Mouse (Mus musculus) testis, postnatal 10 days (tissue): ENCODE results near the gene Sgcb.

Experiments used
- DNase-seq: peaks from one replicate; pipeline ENCODE4 v3.0.0; 2021; ENCODE audit warnings: low spot score

The Sgcb gene

DNA sequence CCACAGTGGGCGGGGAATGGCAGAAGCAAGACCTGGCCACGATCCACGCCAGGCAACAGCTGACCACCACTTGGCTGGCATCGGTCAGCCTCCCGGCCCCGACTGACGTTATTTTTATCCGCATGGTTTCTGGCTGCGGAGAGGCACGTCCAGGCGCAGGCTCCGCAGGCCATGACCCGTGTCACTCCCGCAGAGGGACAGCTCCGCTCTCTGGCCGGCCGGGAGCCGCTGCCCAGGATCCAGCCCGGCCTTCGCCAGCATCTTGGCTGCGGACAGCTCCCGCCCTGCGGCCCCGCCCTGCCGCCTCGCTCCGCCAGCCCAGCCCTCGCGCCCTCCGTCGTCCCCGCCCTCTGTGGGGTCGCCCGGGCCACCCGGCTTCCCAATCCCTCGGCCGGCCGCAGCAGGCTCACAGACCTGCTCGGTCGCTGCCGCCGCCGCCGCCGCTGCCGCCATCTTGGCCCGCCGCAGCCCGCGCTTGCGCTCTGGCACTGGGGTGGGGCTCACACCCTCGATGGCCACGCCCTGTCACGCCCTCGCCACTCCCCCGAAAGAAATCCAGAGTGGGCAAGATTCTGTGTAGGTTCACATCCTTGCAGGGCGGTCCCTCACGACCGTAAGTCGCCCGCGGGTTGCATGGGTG is at the start of gene Sgcb:
Sgcb (minus strand) TSS at position 530 of the 640 bp plus-strand sequence.
- peak; percentile 94 for DNase-seq

DNA sequence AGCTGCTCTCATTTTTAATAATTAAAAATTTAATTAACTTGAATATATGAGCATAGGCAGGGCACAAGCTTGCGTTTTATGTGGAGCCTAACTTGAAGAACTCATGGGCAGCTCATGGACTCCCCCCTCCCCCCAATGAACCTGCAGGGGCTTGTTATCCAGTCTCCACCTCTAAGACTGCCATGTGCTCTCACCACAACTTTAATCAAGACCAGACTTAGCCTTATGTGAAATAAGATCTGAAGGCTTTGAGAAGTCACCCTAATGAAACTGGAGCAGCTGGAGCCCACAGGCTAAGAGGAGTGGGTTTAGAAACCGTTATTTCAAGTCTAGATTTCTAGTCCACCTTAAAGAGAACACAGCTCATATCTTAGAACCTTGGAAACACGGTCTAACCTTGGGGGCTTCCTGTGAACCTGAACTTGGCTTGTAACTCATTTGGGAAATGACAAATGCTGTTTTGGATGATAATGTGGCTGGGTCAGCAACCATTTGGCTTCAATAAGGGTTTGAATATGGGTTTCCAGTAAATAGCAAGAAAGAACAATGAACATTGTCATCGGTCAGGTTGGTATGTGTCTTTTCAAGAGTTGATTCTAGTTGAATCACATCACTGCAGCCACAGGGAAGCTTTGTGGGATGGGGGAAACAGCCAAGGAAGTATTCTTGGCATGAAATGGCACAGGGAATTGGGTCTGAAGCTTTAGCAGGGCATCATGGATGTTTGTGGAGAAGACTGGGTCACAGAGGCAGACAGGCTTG is 46.8 kb upstream of the Sgcb start:
- DNase-seq, result no peak

DNA sequence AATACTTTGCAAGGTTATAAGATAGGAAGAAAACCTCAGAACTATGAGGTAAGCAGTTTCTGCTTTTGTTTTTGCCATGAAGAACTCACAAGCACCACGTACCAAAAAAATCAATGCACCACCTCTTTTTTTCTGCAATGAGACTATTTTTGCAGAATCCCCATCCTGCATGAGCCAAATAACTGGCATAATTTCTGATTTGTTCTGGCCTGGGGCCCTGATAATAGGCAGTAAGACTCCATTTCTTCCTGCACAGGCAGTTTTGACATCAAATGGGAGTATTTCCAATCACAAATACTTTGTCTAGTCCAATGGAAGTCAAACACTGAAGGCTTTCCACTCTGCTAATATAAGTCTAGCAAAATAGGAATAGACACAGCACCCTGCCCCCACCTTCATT is 46.2 kb upstream of the Sgcb start:
- DNase-seq, result no peak

DNA sequence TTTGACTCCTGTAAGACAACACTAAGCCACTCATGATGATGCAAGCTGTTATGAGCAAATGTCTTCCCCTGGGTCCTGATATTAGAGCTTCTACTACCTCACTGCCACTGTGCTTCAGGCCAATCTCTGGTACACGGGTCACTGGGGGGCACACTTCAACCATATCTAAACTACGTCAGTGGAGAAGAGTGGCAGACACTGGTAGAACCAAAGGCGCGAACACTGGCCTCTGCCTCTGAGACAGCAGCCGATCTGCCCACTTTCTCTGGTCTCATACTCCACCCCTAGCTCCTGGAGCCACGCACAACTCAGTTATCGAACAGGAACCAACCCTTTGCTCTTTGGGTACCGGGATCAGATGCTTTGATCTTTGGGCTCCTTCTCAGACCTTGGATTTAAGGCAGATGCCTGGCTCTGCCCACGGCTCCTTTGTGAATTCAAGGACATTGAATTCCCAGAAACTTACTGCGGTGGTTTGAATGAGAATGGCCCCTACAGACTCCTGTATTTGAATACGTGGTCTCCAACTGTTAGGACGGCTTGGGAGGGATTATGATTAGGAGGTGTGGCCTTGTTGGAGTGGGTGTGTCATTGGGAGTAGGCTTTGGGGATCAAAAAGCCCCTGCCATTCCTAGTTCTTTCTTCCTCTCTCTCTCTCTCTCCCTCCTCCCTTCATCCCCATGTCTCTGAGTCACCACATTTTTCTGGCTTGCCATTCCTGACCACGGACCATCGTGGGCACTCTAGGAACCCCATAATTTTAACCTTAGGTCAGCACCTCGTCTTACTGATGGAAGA is 44.3 kb upstream of the Sgcb start:
- DNase-seq, result no peak

DNA sequence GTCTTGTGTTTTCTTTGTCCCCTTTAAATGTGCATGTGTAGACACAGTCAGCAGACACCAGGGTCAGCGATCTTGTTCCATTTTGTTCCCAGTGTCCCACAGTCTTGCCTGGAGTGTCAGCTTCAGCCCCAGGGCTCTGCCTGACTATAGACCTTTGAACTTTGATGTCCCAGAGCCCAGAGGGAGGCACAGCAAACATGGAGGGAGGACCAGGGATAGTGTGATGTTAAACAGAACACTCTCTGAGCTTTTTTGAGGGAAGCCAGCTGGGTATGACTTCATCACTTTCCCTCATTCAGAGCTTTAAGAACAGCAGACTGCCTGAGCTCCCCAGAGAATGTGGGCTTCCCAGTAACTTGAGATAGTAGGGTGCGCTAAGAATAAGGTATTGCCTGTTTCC is 42.6 kb upstream of the Sgcb start:
- DNase-seq, result no peak

DNA sequence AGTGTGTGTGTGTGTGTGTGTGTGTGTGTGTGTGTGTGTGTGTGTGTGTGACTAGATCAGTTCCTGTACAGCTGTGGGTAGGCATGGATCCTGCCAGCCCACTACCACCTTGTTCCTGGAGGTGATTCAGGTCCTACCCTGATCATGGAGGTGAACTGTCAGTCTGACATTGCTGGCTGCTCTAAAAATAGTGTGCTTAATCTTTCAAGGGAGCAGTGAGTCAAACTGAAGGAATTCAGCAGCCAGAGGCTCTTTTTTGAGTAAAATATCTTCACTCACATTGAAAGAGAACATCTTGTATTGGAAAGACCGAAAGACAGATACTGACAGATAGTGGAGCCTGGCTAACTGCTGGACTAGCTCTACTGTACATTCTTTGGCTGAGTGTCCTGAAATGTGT is 41.0 kb upstream of the Sgcb start:
- no peak for DNase-seq

DNA sequence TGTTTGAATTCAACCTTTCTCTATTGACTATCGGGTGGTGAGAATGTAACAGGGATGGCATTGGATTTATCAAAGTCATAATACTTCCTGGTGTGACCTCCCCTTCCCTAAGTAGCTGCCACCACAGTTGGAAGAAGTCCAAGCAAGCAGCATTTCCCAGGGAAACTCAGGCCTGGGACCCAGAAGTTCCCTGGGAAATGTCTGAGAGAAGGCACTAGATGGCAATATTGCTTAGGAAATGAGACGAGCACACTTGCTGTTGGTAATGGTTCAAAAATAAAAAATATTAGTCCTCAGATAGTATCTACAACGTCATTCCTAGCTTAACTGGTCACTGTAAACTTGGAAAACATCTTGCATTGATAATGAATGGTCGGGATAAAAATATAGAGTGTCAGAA is 38.6 kb upstream of the Sgcb start:
- DNase-seq, result no peak

DNA sequence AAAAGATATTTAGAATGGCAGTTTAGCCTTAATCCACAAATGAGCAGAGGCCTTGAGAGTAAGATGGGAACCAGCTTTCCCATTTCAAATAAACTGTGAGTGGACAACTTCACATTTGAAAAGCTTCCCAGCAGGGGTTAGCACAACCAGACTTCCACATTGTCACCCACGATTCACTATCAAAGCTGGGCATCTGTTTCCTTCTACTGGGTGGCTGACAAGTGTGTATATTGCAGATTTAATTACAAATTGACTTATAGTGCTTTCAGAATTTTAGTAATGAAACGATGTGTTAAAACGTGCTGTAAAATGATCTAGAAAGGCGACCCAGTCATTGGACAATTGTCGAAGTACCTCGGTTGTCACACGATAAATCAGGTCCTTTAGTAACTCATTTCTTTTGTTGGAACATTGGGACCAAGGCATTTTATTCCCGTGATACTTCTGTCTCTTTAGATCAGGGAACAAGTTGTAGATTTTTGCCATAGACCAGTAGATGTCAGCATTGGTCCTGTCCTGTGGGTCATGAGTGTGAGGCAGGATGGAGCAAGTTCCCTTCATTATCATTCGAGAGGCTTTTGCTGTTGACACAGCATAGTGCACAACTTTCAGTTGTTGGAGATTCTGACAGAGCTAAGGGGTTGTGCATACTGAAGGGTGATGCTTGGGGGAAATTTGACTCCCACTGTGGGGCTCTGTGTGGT is 36.3 kb upstream of the Sgcb start:
- no peak for DNase-seq

DNA sequence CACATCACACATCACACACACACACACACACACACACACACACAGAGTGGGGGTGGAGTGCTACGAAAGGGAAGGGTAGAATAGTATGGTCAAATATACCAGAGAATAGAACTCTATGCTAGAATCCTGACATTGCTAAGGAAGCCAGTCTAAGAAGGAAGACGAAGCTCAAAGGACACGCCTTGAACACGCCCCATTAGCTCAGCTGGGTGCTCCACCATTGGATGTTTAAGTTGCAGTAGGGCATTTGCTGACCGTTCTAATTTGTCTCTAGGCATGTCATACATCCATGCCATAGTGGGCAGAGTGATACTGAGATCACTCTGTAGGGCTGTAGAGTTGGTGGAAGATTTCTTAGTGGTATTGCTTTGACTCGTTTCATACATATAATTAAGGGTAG is 35.6 kb upstream of the Sgcb start:
- no peak for DNase-seq

DNA sequence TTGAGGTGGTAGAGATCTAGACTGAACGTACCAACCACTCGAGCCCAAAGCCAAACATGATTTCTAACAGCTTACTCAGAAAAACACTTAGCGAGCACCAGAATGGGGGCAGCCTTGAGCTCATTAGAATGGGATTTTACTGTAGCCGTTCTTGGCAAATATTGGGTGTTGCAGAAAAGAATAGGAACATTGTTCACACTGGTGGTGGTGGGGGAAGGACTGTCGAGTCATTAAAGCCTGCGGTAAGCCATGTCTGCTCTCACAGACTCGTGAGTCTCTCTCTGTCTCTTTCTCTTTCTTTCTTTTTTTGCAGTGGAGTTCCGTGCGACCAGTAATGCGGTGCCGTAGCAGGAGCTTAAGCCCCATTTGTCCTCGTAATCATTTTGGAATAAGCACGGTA is 29.0 kb upstream of the Sgcb start:
- DNase-seq, result no peak

DNA sequence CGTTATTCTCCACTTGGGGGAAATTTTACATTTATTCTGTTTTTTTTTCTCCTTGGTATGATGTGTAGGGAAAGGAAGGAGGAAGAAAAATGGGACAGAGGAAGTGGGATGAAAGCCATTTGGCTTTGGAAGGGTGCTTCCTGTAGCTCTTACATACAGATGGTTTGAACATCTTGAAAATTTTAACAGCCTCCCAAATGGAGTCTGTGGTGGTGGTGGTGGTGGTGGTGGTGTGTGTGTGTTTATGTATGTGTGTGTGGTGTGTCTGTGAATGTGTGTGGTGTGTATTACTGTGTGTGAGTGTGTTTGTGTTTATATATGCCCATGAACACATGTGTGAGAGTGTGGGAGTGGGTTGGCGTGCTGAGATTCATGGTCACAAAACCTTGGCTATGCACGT is 28.0 kb upstream of the Sgcb start:
- DNase-seq, result no peak

DNA sequence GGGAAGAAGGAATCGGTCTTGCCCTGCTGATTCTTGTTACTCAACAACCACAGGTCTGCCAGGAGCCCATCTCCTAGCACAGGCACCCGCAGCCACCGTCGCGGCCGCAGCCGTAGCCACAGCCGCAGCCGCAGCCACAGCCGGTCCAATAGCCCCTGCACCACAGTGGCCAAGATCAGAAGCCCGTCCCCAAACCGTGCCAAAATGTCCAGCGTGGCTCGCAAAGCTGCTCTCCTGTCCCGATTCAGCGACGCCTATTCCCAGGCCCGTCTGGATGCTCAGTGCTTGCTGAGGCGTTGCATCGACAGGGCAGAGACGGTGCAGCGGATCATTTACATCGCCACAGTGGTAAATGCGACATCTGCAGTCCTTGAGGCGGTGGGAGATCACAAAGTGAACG is 21.8 kb upstream of the Sgcb start:
- DNase-seq, result no peak

DNA sequence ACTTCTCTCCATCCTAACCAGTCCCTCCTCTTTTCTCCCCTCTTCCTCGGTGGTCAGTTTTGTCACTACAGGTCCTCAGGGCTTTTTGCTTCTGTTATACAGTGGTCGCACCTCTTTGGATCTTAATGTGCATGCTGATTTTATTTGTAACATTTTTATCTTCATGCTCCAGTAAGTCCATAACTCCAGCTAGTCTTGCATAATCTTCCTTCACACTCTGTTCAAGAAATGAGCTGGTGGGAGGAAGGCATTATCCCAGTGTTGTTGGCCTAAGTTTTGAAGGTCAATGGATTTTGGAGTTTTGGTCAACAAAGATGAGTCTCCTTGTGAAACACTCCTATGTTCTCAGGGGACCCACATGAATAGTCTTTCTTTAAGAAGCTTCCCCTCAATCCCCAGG is 20.3 kb upstream of the Sgcb start:
- no peak for DNase-seq

DNA sequence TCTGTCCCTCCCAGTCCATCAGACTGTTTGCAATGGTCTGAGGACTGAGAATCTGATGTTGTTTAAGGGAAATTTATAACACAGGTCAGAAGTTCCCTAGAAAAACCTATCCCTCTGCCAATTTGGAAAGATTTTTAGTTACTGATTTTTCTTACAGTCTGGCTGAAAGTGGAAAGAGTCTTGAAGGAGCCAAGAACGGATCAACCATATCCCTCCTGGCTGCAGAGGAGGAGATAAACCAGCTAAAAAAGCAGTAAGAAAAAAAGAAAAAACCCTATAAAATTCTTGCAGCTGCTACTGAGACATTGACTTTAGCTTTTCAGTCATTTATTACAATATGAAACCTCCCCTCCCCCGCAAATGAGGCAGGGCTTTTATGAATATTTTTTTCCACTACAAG is 19.1 kb upstream of the Sgcb start:
- DNase-seq, result no peak

DNA sequence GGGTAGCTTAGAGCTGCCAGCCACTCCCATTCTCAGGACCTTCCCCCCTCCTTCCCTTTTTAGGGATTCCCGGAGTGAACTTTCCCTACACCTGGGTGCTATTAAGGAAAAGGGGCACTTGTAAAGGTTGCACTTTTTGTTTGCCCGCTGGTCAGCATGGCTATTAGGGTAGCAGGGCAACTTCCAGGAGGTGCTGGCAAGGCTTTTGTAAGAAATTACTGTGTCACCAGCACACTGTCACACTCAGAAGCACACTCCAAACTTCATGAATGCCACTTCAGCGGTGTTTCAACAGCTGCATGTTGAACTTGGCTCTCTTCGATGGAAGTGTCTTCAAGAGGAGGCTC is 4.2 kb upstream of the Sgcb start:
- DNase-seq, result no peak

DNA sequence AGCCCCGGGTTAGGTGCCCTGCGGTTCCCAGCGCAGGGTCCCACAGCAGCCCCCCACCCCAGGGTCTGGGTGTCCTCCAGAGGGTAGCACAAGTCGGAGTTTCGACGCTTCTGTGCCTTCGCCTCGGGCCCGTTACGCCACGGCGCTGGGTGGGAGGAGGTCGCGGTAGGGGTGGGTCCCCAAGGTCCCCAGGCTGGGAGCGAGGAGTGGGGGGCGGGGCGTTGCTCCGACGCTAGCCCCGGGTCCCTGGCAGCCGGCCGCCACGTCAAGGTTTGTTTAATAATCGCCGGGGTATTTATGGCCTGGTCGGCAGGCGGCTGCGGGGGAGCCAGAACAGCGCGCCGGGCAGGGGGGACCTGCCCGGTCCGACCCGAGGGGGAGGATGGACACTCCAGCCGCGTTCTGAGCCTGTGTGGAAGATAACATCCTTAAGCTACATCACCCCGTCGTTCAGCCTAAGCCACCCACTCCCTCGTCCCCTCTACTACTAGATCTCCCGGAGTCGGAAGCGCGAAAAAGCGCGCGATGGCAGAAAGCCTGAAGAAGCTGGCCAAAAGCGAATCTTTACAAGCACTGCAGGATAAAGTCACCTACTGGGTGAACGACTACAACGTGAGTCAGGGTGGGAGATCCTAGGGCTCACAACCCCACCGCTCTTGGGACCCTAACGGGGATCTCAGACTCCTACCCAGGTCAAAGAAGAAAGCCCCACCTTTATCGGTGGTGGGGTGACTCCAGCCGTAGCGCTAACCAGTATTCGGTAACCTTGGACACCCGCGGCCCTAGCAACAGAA is 3.7 kb upstream of the Sgcb start, which contains the start of gene Spata18:
Spata18 (plus strand) TSS at position 319 of the 794 bp plus-strand sequence.
- DNase-seq, result peak; percentile 66

DNA sequence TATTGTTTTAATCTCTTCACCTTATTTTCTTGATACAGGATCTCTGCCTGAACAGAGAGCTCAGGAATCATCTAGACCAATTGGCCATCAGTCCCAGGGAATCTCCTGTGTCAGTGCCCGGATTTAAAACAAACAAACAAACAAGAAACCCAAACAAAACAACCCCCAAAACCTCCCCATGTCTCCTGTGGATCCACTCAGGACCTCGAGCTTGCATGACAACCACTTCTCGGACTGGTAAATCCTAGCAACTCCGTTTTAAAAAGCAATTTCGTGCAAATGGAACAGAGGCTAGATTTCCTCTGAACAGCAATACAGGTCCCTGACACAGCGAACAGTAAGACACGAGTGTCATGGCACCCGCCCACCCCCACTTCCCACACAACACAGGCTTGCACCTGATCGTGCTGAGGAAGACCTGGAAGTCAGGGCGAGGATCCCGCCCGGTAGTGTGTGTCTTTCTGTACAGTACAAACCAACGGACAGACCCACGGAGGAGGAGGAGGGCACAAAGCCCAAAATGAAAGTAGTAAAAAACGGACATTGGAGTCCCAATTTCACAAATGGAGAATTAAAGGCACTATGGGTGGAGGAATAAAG is 2.9 kb upstream of the Sgcb start:
- DNase-seq, result peak; percentile 51

DNA sequence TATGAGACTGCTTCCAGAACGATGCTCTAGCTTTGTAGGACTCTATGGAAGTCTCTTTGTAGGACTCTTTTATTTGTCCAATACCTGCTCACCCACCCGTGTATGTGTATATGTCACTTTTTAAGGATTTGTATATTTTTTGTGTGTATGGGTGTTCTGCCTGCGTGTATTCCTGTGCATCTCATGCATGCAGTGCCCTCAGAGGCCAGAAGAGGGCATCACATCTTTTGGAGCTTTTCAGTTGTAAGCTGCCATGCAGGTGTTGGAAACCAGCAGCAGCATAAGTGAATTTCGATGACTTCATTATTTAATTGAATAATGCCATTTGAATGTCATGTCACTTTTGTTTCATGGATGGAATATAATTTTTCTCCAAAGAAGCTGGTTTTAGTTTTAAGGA is 5.5 kb downstream of the Sgcb start:
- DNase-seq, result peak; percentile 59

DNA sequence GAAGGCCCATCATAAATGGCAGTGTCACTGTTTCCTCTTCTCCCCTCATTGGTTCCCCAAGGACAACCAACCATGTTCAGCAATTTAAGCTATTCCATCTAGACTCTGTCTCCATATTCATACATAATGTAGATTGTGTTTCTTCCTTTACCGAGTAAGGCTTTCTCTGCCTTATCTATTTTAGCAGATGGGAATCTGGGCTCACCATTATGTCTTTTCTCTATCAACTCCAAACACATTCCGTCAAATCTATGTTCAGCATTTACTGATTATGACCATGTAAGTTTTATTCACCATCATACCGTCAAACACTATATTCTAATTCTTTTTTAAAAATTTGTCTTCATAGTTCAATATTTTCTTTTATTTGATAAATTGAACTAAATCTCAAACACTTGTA is 6.5 kb downstream of the Sgcb start:
- DNase-seq, result no peak

DNA sequence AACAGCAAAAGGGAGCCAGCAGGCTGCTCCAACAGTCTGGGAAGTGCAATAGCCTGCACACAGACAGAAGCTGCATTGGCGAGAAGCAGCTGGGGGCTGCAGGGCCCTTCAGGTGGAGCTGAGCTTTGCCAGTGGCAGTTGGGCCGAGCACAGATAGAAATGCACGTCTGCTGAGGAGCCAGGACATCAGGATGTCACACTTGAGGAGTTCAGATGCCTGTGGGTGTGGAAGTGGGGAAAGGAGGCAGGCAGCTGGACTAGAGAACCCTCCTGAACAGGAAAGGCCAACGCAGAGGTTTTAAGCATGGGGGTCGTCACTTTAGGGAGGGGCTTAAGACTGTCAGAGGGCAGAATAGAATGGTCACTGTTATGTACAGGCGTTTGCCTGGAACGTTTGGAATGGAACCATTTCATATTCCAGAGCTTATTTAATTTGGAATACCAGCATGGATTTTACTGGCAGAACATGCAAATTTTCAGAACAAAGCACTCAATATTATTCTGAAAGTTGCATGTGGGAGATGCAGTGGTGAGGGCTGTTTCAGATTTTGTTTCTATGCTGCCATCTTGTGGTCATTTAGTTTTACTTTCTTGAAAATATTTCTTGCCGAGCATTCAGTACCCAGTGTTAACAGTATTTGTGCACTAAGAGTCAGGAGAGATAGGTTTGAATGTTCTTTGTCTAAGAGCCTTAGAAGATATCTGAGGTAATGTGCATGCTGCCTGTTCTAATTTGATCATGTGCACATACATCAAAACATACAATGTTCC is 10.1 kb downstream of the Sgcb start:
- DNase-seq, result no peak

DNA sequence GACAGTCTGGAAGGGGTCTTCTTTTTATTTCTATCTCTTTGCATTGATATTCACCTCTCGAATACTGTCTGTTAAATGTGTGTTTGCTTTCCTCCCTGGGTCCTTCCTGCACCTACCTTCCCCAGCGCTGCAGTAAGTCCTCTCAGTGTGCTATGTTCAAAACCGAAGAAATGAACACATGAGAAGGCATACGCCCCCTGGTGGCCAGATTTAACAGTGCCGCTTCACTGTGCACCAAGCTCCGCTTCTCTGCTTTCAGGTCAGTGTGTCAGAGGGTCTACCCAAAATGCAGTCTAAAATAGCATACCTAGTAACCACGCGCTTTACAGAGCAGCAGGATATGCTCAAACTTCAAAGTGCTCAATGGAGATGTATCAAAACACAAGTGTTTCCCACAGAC is 14.4 kb downstream of the Sgcb start:
- DNase-seq, result peak; percentile 88
